Mouse (Mus musculus): Measurements from ENCODE around the gene Sec14l3. TPM values are rescaled to one million over a fixed set of nuclear protein-coding genes. Genes with fewer than 3 reads are reported as not detected.
"Not testable (repeated sequence)": the region's sequence is repeated elsewhere in the genome, so short reads cannot be mapped to it uniquely, and the experiment has no call there.

Sec14l3 gene
- total and polyA plus RNA-seq, 2 experiments from 2014 or later, result 0.20 TPM; not detected in 1

- Histone ChIP-seq H3K27ac (ENCODE audit: low read depth) (no peak overlapping the region), H3K27me3 (ENCODE audit: control insufficient read depth, insufficient read depth, low read length) (no peaks in the 10 kb centered on the region), H3K36me3 (replicated peaks; ENCODE audit: control insufficient read depth, insufficient read depth, low read length) (no peaks in the 10 kb centered on the region), H3K4me3 (ENCODE audit: low read depth, low read length) (no peak overlapping the region), H3K9me3 (replicated peaks; ENCODE audit: control insufficient read depth, low read length) (no peaks in the 10 kb centered on the region), H3K4me2 (ENCODE audit: low read depth, low read length) (no peak overlapping the region), H3K9ac (replicated peaks; ENCODE audit: low read depth, low read length) (no peak overlapping the region), H3K4me1 (ENCODE audit: control insufficient read depth, insufficient read depth) (no peaks in the 10 kb centered on the region)
- ATAC-seq (ENCODE audit: insufficient read depth, low read depth) (no peak), DNase-seq (ENCODE audit: low spot score) (no peak)
- no peak for TF ChIP-seq EP300 (IDR thresholded peaks at IDR 0.05; ENCODE audit: low read depth)
- TF ChIP-seq CTCF (IDR thresholded peaks at IDR 0.05; ENCODE audit: low read depth), result no peak
- 80% methylated on average over 5 of the region's 5 CpGs for WGBS
Measured at GRCm38 (mm10) chr11:4104989-4105388, 40.3 kb downstream of the Sec14l3 start.

- no peaks in the 10 kb centered on the region for H3K9me3 ChIP-seq (replicated peaks; ENCODE audit: control insufficient read depth, low read length)
- DNase-seq (ENCODE audit: low spot score) (no peak), ATAC-seq (ENCODE audit: insufficient read depth, low read depth) (no peak)
- no peaks in the 10 kb centered on the region for H3K27me3 ChIP-seq (ENCODE audit: control insufficient read depth, insufficient read depth, low read length)
- WGBS, result 55% methylated on average over 6 of the region's 6 CpGs
- H3K4me2 ChIP-seq (ENCODE audit: low read depth, low read length), result no peak overlapping the region
- TF ChIP-seq EP300 (IDR thresholded peaks at IDR 0.05; ENCODE audit: low read depth) (no peak), CTCF (IDR thresholded peaks at IDR 0.05; ENCODE audit: low read depth) (no peak)
- no peak overlapping the region for H3K4me3 ChIP-seq (ENCODE audit: low read depth, low read length)
- no peak overlapping the region for H3K9ac ChIP-seq (replicated peaks; ENCODE audit: low read depth, low read length)
- H3K36me3 ChIP-seq (replicated peaks; ENCODE audit: control insufficient read depth, insufficient read depth, low read length), result no peaks in the 10 kb centered on the region
- H3K27ac ChIP-seq (ENCODE audit: low read depth), result no peak overlapping the region
- no peaks in the 10 kb centered on the region for H3K4me1 ChIP-seq (ENCODE audit: control insufficient read depth, insufficient read depth)
Measured at GRCm38 (mm10) chr11:4105444-4105843, 40.8 kb downstream of the Sec14l3 start.

- not testable (repeated sequence) for DNase-seq (ENCODE audit: low spot score); H3K27me3 ChIP-seq (ENCODE audit: control insufficient read depth, insufficient read depth, low read length); H3K4me3 ChIP-seq (ENCODE audit: low read depth, low read length); ATAC-seq (ENCODE audit: insufficient read depth, low read depth); H3K4me1 ChIP-seq (ENCODE audit: control insufficient read depth, insufficient read depth); H3K9me3 ChIP-seq (replicated peaks; ENCODE audit: control insufficient read depth, low read length); H3K27ac ChIP-seq (ENCODE audit: low read depth); H3K36me3 ChIP-seq (replicated peaks; ENCODE audit: control insufficient read depth, insufficient read depth, low read length); H3K9ac ChIP-seq (replicated peaks; ENCODE audit: low read depth, low read length); H3K4me2 ChIP-seq (ENCODE audit: low read depth, low read length)
- 83% methylated on average over 3 of the region's 6 CpGs for WGBS
Measured at GRCm38 (mm10) chr11:4107901-4108300, 43.3 kb downstream of the Sec14l3 start.

GRCm38 (mm10) chr11:4108691-4109090 lies 44.0 kb downstream of the Sec14l3 start:
- H3K9ac ChIP-seq (replicated peaks; ENCODE audit: low read depth, low read length), result no peak overlapping the region
- ATAC-seq (ENCODE audit: insufficient read depth, low read depth), result no peak
- WGBS, result 76% methylated on average over 7 of the region's 7 CpGs

GRCm38 (mm10) chr11:4112033-4112432 lies 47.4 kb downstream of the Sec14l3 start:
- Histone ChIP-seq H3K27ac (ENCODE audit: low read depth) (no peak overlapping the region), H3K4me1 (ENCODE audit: control insufficient read depth, insufficient read depth) (peaks cover 10% of the 10 kb centered on the region), H3K9ac (replicated peaks; ENCODE audit: low read depth, low read length) (no peak overlapping the region), H3K9me3 (replicated peaks; ENCODE audit: control insufficient read depth, low read length) (no peaks in the 10 kb centered on the region), H3K27me3 (ENCODE audit: control insufficient read depth, insufficient read depth, low read length) (0 out of 2 replicates have a peak, but pooled peaks cover 3% of the 10 kb centered on the region), H3K4me3 (ENCODE audit: low read depth, low read length) (no peak overlapping the region), H3K4me2 (ENCODE audit: low read depth, low read length) (no peak overlapping the region), H3K36me3 (replicated peaks; ENCODE audit: control insufficient read depth, insufficient read depth, low read length) (no peaks in the 10 kb centered on the region)
- TF ChIP-seq CTCF (IDR thresholded peaks at IDR 0.05; ENCODE audit: low read depth) (no peak), EP300 (IDR thresholded peaks at IDR 0.05; ENCODE audit: low read depth) (no peak)
- ATAC-seq (ENCODE audit: insufficient read depth, low read depth), result no peak
- no peak for DNase-seq (ENCODE audit: low spot score)
- 78% methylated on average over 4 of the region's 4 CpGs for WGBS

More at GRCm38 (mm10) chr11:4108691-4109090, 44.0 kb downstream of the Sec14l3 start:
- no peaks in the 10 kb centered on the region for H3K27me3 ChIP-seq (ENCODE audit: control insufficient read depth, insufficient read depth, low read length)
- no peaks in the 10 kb centered on the region for H3K4me1 ChIP-seq (ENCODE audit: control insufficient read depth, insufficient read depth)
- H3K4me3 ChIP-seq (ENCODE audit: low read depth, low read length), result no peak overlapping the region
- no peak for DNase-seq (ENCODE audit: low spot score)
- no peaks in the 10 kb centered on the region for H3K9me3 ChIP-seq (replicated peaks; ENCODE audit: control insufficient read depth, low read length)
- H3K27ac ChIP-seq (ENCODE audit: low read depth), result no peak overlapping the region
- H3K36me3 ChIP-seq (replicated peaks; ENCODE audit: control insufficient read depth, insufficient read depth, low read length), result no peaks in the 10 kb centered on the region
- TF ChIP-seq CTCF (IDR thresholded peaks at IDR 0.05; ENCODE audit: low read depth) (no peak), EP300 (IDR thresholded peaks at IDR 0.05; ENCODE audit: low read depth) (no peak)
- no peak overlapping the region for H3K4me2 ChIP-seq (ENCODE audit: low read depth, low read length)

GRCm38 (mm10) chr11:4112861-4113260 lies 48.2 kb downstream of the Sec14l3 start:
- Histone ChIP-seq H3K4me3 (ENCODE audit: low read depth, low read length) (no peak overlapping the region), H3K9ac (replicated peaks; ENCODE audit: low read depth, low read length) (no peak overlapping the region), H3K36me3 (replicated peaks; ENCODE audit: control insufficient read depth, insufficient read depth, low read length) (no peaks in the 10 kb centered on the region), H3K4me1 (ENCODE audit: control insufficient read depth, insufficient read depth) (peaks cover 10% of the 10 kb centered on the region), H3K27me3 (ENCODE audit: control insufficient read depth, insufficient read depth, low read length) (peaks cover 11% of the 10 kb centered on the region; the same call in 1 of the 2 replicates), H3K27ac (ENCODE audit: low read depth) (no peak overlapping the region), H3K4me2 (ENCODE audit: low read depth, low read length) (no peak overlapping the region), H3K9me3 (replicated peaks; ENCODE audit: control insufficient read depth, low read length) (no peaks in the 10 kb centered on the region)
- 80% methylated on average over 6 of the region's 6 CpGs for WGBS
- no peak for ATAC-seq (ENCODE audit: insufficient read depth, low read depth)
- no peak for DNase-seq (ENCODE audit: low spot score)
- TF ChIP-seq CTCF (IDR thresholded peaks at IDR 0.05; ENCODE audit: low read depth) (no peak), EP300 (IDR thresholded peaks at IDR 0.05; ENCODE audit: low read depth) (no peak)
